Mouse (Mus musculus): ENCODE measurements around the gene Kank4.

GRCm38 (mm10) chr4:98790721-98791120 is 26.6 kb downstream of the Kank4 start:
- TF ChIP-seq CTCF (IDR thresholded peaks at IDR 0.05; ENCODE audit: insufficient read depth, low read depth, low read length), result no peak
- no peak for TF ChIP-seq POLR2A (IDR thresholded peaks at IDR 0.05; ENCODE audit: insufficient read depth, low read depth, low read length)
